Mouse (Mus musculus) bone marrow, adult 2 months (tissue): Measurements from ENCODE around the gene Nprl3. TPM values are rescaled to one million over a fixed set of nuclear protein-coding genes. Genes with fewer than 3 reads are reported as not detected.

Experiments
- H3K27ac ChIP-seq: fragments of 200-500 bp; 2 replicates; pipeline ENCODE4 v1.5.1; 2012; ENCODE audit warnings: low read depth, mild to moderate bottlenecking, control low read depth, inconsistent platforms, low read length; ENCODE audit not compliant: control insufficient read depth, poor library complexity, insufficient read depth
- H3K4me1 ChIP-seq: fragments of 200-500 bp; 2 replicates; pipeline ENCODE4 v1.6.1; 2011; ENCODE audit warnings: low read length; ENCODE audit not compliant: control insufficient read depth, insufficient read depth
- H3K4me3 ChIP-seq: fragments of 200-500 bp; replicated peaks from 2 replicates; pipeline ENCODE3; 2011; ENCODE audit warnings: mild to moderate bottlenecking, low read depth, low read length, control low read depth; ENCODE audit not compliant: control insufficient read depth
- CTCF ChIP-seq: fragments of 200-500 bp; IDR thresholded peaks from 2 replicates; pipeline ENCODE4 v1.5.1; 2011; ENCODE audit warnings: low read length, control low read depth; ENCODE audit not compliant: control insufficient read depth, insufficient read depth
- POLR2A ChIP-seq: fragments of 200-500 bp; IDR thresholded peaks from 2 replicates; pipeline ENCODE4 v1.6.1; 2011; ENCODE audit warnings: low read depth, mild to moderate bottlenecking, control low read depth, low read length, borderline replicate concordance; ENCODE audit not compliant: control insufficient read depth
- WGBS: fragments of 180-500 bp; shearing (Covaris S2); methylation state at CpG from one replicate; pipeline ENCODE4 v1.1.7; 2018; 5-methylcytosine and 5-hydroxymethylcytosine counted together
- polyA plus RNA-seq: library from polyadenylated mRNA; stranded (reverse); fragments of >200 nt; gene quantifications from 2 replicates; pipeline ENCODE4 v1.2.4, GENCODE M21; 2011; ENCODE audit warnings: low replicate concordance; ENCODE audit not compliant: missing spikeins, insufficient read depth, insufficient read length

Gene Nprl3
- polyA plus RNA-seq, 1 experiment: 75.3 TPM

GRCm38 (mm10) chr11:32227555-32227954, 40.0 kb downstream of the Nprl3 start:
- peaks cover 7% of the 10 kb centered on the region for H3K4me1 ChIP-seq
- peak overlapping the region; percentile 3 for H3K4me3 ChIP-seq
- no peak overlapping the region for H3K27ac ChIP-seq
- WGBS: 91% methylated on average over 9 of the region's 9 CpGs
- no peak for TF ChIP-seq CTCF
- TF ChIP-seq POLR2A: no peak

GRCm38 (mm10) chr11:32227041-32227440, 40.5 kb downstream of the Nprl3 start:
- peaks cover 9% of the 10 kb centered on the region for H3K4me1 ChIP-seq
- H3K27ac ChIP-seq: no peak overlapping the region
- TF ChIP-seq CTCF (no peak), POLR2A (no peak)
- H3K4me3 ChIP-seq: peak overlapping the region; percentile 87
- WGBS: 10% methylated on average over 1 of the region's 1 CpGs

- Histone ChIP-seq H3K4me1 (peaks cover 9% of the 10 kb centered on the region), H3K27ac (peak within 1 kb of the TSS; percentile 79), H3K4me3 (peak within 1 kb of the TSS; percentile 87)
- 3% methylated on average over 47 of the region's 47 CpGs for WGBS
- TF ChIP-seq CTCF (no peak), POLR2A (peak; percentile 89; the same call in 1 of the 2 replicates)
Observed at GRCm38 (mm10) chr11:32226124-32226871, 41.2 kb downstream of the Nprl3 start, which contains the start of gene Mpg. Gene Mpg (plus strand): TSS chr11:32226505.

- no peak for TF ChIP-seq POLR2A
- TF ChIP-seq CTCF: no peak
- H3K4me1 ChIP-seq: peaks cover 9% of the 10 kb centered on the region
- 39% methylated on average over 7 of the region's 7 CpGs for WGBS
- no peak overlapping the region for H3K27ac ChIP-seq
- no peak overlapping the region for H3K4me3 ChIP-seq
Observed at GRCm38 (mm10) chr11:32225222-32226104, 42.0 kb downstream of the Nprl3 start.

GRCm38 (mm10) chr11:32224468-32225139, 42.9 kb downstream of the Nprl3 start:
- H3K4me1 ChIP-seq: peaks cover 9% of the 10 kb centered on the region
- no peak for TF ChIP-seq POLR2A
- no peak overlapping the region for H3K4me3 ChIP-seq
- WGBS: 6% methylated on average over 4 of the region's 4 CpGs
- no peak overlapping the region for H3K27ac ChIP-seq

- 62% methylated on average over 4 of the region's 4 CpGs for WGBS
Observed at GRCm38 (mm10) chr11:32223297-32223967, 44.1 kb downstream of the Nprl3 start.

GRCm38 (mm10) chr11:32222570-32223194, 44.8 kb downstream of the Nprl3 start:
- no peak overlapping the region for H3K27ac ChIP-seq
- TF ChIP-seq CTCF (no peak), POLR2A (no peak)

More at GRCm38 (mm10) chr11:32223297-32223967, 44.1 kb downstream of the Nprl3 start:
- H3K4me1 ChIP-seq: peaks cover 9% of the 10 kb centered on the region
- no peak overlapping the region for H3K27ac ChIP-seq
- H3K4me3 ChIP-seq: no peak overlapping the region
- TF ChIP-seq CTCF (no peak), POLR2A (no peak)

More at GRCm38 (mm10) chr11:32222570-32223194, 44.8 kb downstream of the Nprl3 start:
- 26% methylated on average over 21 of the region's 21 CpGs for WGBS
- Histone ChIP-seq H3K4me3 (no peak overlapping the region), H3K4me1 (peaks cover 9% of the 10 kb centered on the region)
